Mouse (Mus musculus) stomach, postnatal 0 days (tissue): ENCODE measurements around the gene Tlcd2.

Experiments
- CTCF ChIP-seq: IDR thresholded peaks from 2 replicates; pipeline ENCODE4 v1.5.1; 2016; ENCODE audit warnings: antibody characterized with exemption, low read depth, mild to moderate bottlenecking, moderate library complexity
- EP300 ChIP-seq: optimal IDR thresholded peaks from 2 replicates; pipeline ENCODE3; 2016; ENCODE audit warnings: antibody characterized with exemption

DNA sequence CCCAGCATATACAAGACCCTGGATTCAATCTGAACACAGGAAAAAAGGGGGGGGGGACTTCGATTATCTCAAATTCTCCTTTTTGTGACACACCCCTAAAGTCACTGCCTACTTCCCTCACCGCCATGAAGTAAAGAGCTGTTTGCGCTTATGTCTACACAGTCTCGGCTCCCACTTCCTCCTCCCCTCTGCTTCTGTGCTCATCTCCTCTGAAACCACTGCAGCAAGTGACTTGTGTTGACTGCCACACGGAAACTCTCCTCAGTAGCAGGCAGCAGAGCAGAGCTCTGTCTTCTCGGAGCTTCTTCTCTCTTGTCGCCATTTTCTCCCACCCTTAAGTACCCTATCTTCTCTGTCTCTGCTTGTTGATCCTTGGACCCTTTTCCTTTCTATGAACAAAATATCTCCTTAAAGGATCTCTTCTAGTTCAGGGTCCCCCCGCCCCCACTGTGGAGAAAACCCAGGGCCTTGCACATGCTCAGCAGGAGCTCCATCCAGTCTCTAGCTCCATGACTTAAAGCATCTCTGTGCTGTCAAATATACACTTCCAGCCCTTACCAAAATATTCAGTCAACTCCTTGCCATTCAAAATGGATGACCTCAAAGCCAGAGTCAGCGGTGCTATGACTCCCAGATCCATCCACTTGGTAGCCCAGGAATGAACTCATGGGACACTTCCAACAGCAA lies 32.4 kb upstream of the Tlcd2 start:
- TF ChIP-seq CTCF (no peak), EP300 (no peak)
